Mouse (Mus musculus) limb, embryonic 10.5 days (tissue): Measurements from ENCODE around the gene Psma7. TPM values are rescaled to one million over a fixed set of nuclear protein-coding genes. Genes with fewer than 3 reads are reported as not detected.

Source experiments
- DNase-seq: peaks from one replicate; pipeline ENCODE4 v3.0.0-alpha.2; 2017; ENCODE audit warnings: low spot score
- H3K27ac ChIP-seq: fragments of 300-500 bp; sonication (generic); 2 replicates; pipeline ENCODE4 v1.5.1; 2016; ENCODE audit warnings: mild to moderate bottlenecking
- H3K27me3 ChIP-seq: fragments of 300-500 bp; sonication (generic); 2 replicates; pipeline ENCODE4 v1.6.1; 2016; ENCODE audit warnings: low read depth, mild to moderate bottlenecking; ENCODE audit not compliant: poor library complexity, severe bottlenecking
- H3K36me3 ChIP-seq: fragments of 300-500 bp; sonication (generic); 2 replicates; pipeline ENCODE4 v1.6.1; 2016; ENCODE audit warnings: mild to moderate bottlenecking, moderate library complexity
- H3K4me1 ChIP-seq: fragments of 300-500 bp; sonication (generic); 2 replicates; pipeline ENCODE4 v1.6.1; 2016
- H3K4me3 ChIP-seq: fragments of 300-500 bp; sonication (generic); 2 replicates; pipeline ENCODE4 v1.5.1; 2016; ENCODE audit warnings: mild to moderate bottlenecking, moderate library complexity
- H3K9me3 ChIP-seq: fragments of 300-500 bp; sonication (generic); replicated peaks from 2 replicates; pipeline ENCODE4 v1.6.1; 2016; ENCODE audit warnings: mild to moderate bottlenecking
- WGBS: fragments of 180-500 bp; shearing (Covaris S2); methylation state at CpG from one replicate; pipeline ENCODE4 v1.1.7; 2016; 5-methylcytosine and 5-hydroxymethylcytosine counted together
- polyA plus RNA-seq: library from polyadenylated mRNA; unstranded; fragments of >200 nt; fragmentation: Nextera tagmentation; extraction: Ambion mirVana; gene quantifications from 2 replicates; pipeline ENCODE4 v1.2.1, GENCODE M21; 2016

Psma7 gene
- polyA plus RNA-seq, 1 experiment from 2014 or later = 868 TPM

DNA sequence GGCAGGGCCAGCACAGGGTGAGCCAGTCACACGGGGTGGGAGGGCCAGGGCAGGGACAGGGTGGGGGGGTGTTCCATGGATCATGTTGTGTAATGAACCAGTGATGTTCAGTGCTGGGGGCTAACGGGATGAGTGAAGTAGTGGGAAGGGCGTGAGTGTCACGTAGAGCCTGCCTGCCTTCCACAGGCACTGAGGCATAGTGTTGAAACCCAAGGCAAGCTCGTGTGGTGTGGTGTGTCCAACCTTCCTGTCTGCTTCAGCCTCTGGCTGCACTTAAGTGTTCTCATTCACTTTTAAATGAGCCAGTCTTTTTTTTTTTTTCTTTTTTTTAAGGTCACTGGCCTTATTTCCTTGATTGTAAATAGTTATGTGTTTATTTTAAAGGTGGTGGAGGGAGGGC lies 7.5 kb downstream of the Psma7 start:
- WGBS = 63% methylated on average over 5 of the region's 5 CpGs
- H3K9me3 ChIP-seq = no peaks in the 10 kb centered on the region
- H3K27me3 ChIP-seq = no peaks in the 10 kb centered on the region
- no peak overlapping the region for H3K27ac ChIP-seq
- no peak overlapping the region for H3K4me3 ChIP-seq
- H3K4me1 ChIP-seq = peaks cover 25% of the 10 kb centered on the region
- no peak for DNase-seq
- H3K36me3 ChIP-seq = peaks cover 100% of the 10 kb centered on the region

DNA sequence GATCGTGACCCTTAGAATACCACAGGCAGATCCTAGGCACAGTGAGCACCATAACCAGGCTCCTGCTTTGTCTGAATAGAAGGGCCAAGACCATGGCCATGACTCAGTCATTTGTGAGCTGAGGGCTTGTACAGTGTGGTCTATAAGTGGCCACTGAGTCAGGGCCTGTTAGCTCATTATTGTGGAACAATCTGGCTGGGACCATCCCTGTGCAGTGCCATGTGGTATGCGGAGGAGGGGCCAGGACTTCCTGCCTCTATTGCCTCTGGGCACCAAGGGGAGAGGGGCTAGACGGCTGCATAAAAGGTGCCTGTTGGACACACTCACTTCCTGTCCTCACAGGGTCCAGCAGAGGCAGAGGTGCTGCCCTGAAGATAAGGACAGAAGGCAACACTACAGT lies 8.3 kb downstream of the Psma7 start:
- peaks cover 100% of the 10 kb centered on the region for H3K36me3 ChIP-seq
- H3K27ac ChIP-seq = 0 out of 2 replicates have a peak overlapping the region, but pooled peaks have one; percentile 53
- WGBS = 58% methylated on average over 3 of the region's 3 CpGs

DNA sequence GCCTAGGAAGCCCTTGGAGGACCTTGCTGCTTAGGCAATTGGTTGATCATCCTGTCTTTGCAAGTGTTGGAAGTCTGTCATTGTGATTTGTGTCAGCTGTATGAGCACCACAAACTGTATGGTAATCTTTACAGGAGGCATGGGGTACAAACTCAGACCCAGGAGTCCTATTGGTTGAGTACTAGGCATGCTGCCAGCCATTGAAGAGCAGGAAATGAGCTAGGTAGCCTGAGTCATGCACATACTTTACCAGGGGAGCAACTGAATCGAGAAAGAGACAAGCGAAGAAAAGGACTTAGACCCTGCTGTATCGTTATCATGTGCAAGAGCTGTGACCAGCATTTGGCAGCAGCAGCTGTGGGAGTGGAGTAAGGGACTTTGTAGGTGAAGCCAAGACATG lies 9.3 kb downstream of the Psma7 start:
- no peak for DNase-seq
- Histone ChIP-seq H3K36me3 (peaks cover 100% of the 10 kb centered on the region), H3K4me1 (peaks cover 39% of the 10 kb centered on the region), H3K9me3 (no peaks in the 10 kb centered on the region), H3K27ac (no peak overlapping the region), H3K27me3 (no peaks in the 10 kb centered on the region), H3K4me3 (no peak overlapping the region)
- 94% methylated on average over 3 of the region's 3 CpGs for WGBS

More for the DNA sequence above, 8.3 kb downstream of the Psma7 start:
- H3K9me3 ChIP-seq = no peaks in the 10 kb centered on the region
- no peak overlapping the region for H3K4me3 ChIP-seq
- H3K27me3 ChIP-seq = no peaks in the 10 kb centered on the region
- no peak for DNase-seq
- H3K4me1 ChIP-seq = peaks cover 28% of the 10 kb centered on the region

DNA sequence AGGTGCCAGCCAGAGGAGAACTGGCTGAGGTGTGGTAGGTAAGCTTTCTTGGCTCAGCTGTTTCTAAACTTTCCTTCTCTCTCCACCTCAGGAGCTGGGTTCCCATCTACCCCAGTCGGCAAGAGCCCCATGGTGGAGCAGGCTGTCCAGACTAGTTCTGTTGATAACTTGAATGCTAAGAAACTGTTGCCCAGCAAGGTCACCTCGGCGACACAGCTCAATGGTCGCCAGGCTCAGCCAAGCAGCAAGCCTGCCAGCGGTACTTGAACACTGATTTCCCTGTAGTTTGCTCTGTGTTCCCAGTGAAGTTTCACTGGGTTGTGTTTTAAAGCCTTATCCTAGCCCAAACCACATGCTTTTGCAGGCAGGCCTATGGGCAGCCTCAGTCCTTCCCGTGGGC lies 11.0 kb downstream of the Psma7 start:
- H3K27ac ChIP-seq = no peak overlapping the region
- no peak for DNase-seq
- no peaks in the 10 kb centered on the region for H3K9me3 ChIP-seq
- no peaks in the 10 kb centered on the region for H3K27me3 ChIP-seq
- H3K36me3 ChIP-seq = peaks cover 96% of the 10 kb centered on the region
- 92% methylated on average over 6 of the region's 6 CpGs for WGBS
- no peak overlapping the region for H3K4me3 ChIP-seq
- H3K4me1 ChIP-seq = peaks cover 53% of the 10 kb centered on the region

DNA sequence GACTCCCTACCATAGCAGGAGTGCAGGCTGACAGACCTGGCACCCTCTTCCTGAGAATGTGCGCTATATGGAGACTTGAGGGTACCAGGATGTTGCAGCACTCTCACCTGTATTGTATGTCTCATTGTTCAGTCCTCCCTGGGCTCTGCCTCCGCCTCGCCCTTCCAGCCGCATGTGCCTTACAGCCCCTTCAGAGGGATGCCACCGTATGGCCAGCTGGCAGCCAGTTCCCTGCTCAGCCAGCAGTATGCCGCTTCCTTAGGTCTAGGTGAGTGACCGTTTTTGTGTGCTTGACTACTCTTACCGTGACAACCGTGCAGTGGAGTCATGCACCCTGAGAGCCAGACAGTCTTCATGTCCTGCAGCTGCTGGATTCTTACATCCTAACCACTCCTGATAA lies 14.5 kb downstream of the Psma7 start:
- H3K9me3 ChIP-seq = no peaks in the 10 kb centered on the region
- peak overlapping the region; percentile 98 for H3K4me3 ChIP-seq
- peaks cover 51% of the 10 kb centered on the region for H3K4me1 ChIP-seq
- H3K27me3 ChIP-seq = peaks cover 12% of the 10 kb centered on the region
- no peak for DNase-seq
- H3K27ac ChIP-seq = no peak overlapping the region
- peaks cover 61% of the 10 kb centered on the region for H3K36me3 ChIP-seq
- WGBS = 88% methylated on average over 9 of the region's 9 CpGs

DNA sequence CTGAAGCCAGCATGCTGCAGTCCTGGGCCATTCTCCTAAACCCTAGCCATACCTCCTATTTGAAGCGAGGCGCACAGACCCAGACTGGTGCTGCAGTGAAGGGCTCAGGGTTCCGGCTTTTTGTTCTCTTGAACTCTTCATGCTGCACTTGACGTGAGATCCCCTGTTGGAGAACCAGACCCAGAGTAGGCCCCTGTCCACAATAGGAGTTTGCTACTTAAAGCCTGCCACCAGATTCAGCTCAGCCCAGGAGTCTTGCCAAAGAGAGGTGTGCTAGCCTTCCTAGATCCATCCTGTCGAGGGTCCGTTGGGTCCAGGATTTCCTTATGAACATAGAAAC lies 16.4 kb downstream of the Psma7 start:
- peaks cover 31% of the 10 kb centered on the region for H3K27me3 ChIP-seq
- no peak for DNase-seq
- peaks cover 48% of the 10 kb centered on the region for H3K4me1 ChIP-seq
- WGBS = 16% methylated on average over 6 of the region's 6 CpGs
- peaks cover 42% of the 10 kb centered on the region for H3K36me3 ChIP-seq
- H3K27ac ChIP-seq = peak overlapping the region; percentile 97
- no peaks in the 10 kb centered on the region for H3K9me3 ChIP-seq
- peak overlapping the region; percentile 98 for H3K4me3 ChIP-seq

DNA sequence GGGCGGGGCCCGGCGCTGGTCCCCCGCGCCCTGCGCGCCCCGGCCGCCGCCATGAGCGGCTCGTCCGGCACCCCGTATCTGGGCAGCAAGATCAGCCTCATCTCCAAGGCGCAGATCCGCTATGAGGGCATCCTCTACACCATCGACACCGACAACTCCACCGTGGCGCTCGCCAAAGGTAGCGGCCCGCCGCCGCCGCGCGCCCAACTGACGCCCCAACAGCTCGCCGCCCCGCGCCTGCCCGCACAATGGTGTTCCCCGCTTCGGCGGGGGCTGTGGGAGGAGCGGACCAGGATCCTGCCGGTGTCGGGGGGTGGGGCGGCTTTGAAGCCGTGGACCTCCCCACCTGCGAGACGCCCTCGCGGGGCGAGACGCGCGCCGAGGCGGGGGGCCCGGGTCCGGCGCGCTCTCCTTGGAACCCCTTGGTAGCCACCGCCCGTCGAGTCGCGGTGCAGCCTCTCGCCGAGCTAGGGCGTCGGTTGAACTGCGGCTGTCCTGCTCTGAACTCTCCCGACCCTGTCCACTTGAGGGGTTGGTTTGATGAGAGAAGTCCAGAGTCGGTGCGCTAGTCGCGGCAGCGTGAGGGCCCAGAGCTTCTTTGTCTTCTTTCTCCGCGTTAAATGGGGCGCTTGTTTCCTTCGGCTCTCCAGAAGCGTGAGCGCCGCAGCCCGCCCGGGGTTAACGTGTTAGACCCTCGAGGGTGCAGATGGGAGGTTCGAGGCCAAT lies 16.9 kb downstream of the Psma7 start:
- peaks cover 48% of the 10 kb centered on the region for H3K4me1 ChIP-seq
- H3K36me3 ChIP-seq = peaks cover 37% of the 10 kb centered on the region
- under 1% methylated on average over 84 of the region's 84 CpGs for WGBS
- H3K4me3 ChIP-seq = peak overlapping the region; percentile 98
- H3K9me3 ChIP-seq = no peaks in the 10 kb centered on the region
- peak; percentile 70 for DNase-seq
- peaks cover 36% of the 10 kb centered on the region for H3K27me3 ChIP-seq
- H3K27ac ChIP-seq = peak overlapping the region; percentile 97

DNA sequence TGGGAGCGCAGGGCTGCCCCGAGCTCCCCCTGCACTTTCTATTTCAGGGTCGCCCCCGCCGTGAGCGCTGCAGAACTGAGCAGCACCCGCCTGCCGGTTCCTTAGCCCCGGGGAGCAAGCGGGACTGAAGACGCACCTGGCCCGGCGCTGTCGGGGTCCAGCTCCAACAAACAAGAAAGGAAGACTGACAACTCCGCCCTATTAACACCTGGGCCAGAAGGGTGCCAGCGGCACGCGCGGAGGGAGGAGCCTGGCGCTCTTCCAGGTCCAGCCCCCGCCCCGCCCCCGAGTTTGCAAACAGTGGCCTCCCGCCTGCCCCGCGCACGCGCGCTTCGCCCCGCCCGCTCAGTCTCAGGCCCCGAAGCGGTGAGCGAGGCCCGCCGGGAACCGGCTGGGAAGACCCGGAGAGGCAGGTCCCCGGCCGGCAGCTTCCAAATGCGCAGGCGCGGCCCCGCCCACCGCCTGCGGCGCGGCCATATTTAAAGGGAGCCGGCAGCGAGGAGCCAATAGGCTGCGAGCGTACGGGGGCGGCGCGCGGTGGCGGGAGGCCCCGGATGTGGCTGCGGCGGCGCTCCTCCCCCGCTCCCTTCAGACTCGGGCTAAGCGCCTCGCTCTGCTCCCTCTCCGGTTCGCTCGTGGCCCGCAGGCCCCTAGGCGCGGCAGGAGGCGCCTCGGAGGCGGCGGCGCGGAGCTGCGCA lies 17.7 kb downstream of the Psma7 start, which contains the start of gene Lsm14b:
TSS of gene Lsm14b (plus strand) at position 587 of the 698 bp plus-strand sequence.
- Histone ChIP-seq H3K4me3 (peak within 1 kb of the TSS; percentile 98), H3K27me3 (peaks cover 44% of the 10 kb centered on the region), H3K4me1 (peaks cover 48% of the 10 kb centered on the region), H3K9me3 (no peaks in the 10 kb centered on the region), H3K36me3 (peaks cover 29% of the 10 kb centered on the region), H3K27ac (peak within 1 kb of the TSS; percentile 97)
- peak; percentile 100 for DNase-seq
- WGBS = under 1% methylated on average over 64 of the region's 80 CpGs

DNA sequence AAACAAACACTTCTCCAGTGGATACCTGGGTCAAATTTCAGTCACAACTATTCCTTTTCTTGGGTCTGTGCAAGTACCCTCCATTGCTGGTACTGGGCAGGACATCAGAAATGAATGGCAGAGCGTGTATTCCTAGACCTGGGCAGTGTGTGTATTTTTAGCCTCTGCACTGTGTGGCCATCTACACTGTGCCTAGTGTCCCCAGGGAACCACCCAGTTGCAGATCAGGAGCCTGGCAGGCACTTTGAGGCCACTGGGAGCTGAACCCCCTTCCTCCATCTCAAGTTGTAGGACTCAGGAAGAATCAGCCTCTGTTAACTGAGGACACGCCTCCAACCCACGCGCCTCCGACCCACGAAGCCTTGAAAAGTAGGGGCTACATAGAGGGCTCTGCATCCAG lies 19.5 kb downstream of the Psma7 start:
- DNase-seq = no peak
- Histone ChIP-seq H3K9me3 (no peaks in the 10 kb centered on the region), H3K36me3 (peaks cover 11% of the 10 kb centered on the region), H3K27me3 (peaks cover 56% of the 10 kb centered on the region), H3K4me3 (no peak overlapping the region), H3K27ac (no peak overlapping the region), H3K4me1 (peaks cover 33% of the 10 kb centered on the region)
- WGBS = 59% methylated on average over 6 of the region's 6 CpGs

DNA sequence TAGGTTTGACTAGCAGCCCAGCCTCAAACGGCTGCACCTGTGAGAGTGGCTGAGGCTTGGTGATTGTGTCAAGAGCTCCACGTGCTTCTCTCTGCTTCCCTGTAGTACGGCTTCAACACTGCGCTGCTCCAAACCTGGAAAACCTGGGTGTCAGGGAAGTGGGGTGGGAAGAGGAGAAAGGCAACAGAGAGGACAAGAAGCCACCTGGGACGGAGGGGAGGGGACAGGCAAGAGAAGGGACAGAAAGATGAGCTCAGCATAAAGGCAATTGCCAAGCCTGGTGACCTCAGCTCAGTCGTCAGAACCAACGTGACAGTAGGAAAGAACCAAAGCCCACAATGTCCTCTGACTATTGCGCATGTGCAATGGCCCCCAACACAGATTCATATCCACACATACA lies 21.3 kb downstream of the Psma7 start:
- no peaks in the 10 kb centered on the region for H3K9me3 ChIP-seq
- H3K4me1 ChIP-seq = peaks cover 22% of the 10 kb centered on the region
- peaks cover 57% of the 10 kb centered on the region for H3K27me3 ChIP-seq
- 83% methylated on average over 8 of the region's 8 CpGs for WGBS
- no peak overlapping the region for H3K4me3 ChIP-seq
- H3K27ac ChIP-seq = no peak overlapping the region
- H3K36me3 ChIP-seq = no peaks in the 10 kb centered on the region
- DNase-seq = no peak

DNA sequence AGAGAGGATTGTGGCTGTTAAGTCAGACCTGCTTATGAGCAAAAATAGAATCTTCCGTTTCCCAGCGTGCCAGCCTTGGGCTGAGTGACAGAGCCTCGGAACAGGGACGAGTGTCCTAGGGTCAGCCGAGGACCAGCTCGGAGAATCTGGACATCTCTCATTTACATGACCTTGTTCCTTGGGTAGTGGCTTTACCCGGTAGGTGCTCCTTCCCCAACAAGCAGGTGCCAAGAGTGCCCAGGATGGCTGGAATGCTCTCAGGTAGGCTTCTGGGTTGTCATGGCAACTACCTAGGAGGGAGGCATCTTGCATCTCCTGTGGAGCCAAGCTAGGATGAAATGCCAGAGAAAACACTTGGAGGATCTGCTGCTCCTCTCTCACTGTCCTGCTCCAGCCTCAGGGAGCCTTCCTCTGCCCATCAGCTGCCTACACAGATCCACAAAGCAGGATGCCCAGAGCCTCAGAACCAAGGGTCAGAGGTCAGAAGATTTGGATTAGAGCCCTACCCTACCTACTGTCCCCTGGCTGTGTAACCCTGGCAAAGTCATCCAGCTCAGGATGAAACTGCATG lies 22.1 kb downstream of the Psma7 start:
- Histone ChIP-seq H3K27me3 (peaks cover 57% of the 10 kb centered on the region), H3K4me1 (peaks cover 21% of the 10 kb centered on the region), H3K4me3 (no peak overlapping the region), H3K9me3 (no peaks in the 10 kb centered on the region), H3K27ac (no peak overlapping the region), H3K36me3 (no peaks in the 10 kb centered on the region)
- no peak for DNase-seq
- WGBS = 86% methylated on average over 7 of the region's 7 CpGs

DNA sequence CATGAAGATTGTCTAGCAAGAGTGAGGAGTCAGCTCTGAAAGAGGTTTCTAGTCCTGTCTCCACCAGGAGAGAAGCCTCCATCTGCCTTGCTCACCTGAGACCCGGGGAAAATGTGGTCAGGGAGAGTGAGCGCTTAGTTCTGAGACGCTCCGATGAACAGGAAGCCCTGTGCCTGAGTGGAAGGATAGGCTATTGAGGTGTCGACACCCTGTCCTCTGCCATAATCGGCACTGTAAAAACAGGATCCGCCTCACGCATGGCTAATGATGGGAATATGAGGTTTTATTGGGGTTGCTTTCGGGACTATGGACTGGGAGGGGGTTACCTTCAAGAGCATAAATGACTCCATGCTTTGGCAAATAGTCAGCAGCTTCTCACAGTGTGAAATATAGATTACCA lies 23.7 kb downstream of the Psma7 start:
- H3K4me3 ChIP-seq = no peak overlapping the region
- no peaks in the 10 kb centered on the region for H3K9me3 ChIP-seq
- H3K36me3 ChIP-seq = no peaks in the 10 kb centered on the region
- H3K27ac ChIP-seq = no peak overlapping the region
- H3K4me1 ChIP-seq = peaks cover 17% of the 10 kb centered on the region
- H3K27me3 ChIP-seq = peaks cover 53% of the 10 kb centered on the region
- WGBS = 83% methylated on average over 9 of the region's 9 CpGs
- DNase-seq = no peak

DNA sequence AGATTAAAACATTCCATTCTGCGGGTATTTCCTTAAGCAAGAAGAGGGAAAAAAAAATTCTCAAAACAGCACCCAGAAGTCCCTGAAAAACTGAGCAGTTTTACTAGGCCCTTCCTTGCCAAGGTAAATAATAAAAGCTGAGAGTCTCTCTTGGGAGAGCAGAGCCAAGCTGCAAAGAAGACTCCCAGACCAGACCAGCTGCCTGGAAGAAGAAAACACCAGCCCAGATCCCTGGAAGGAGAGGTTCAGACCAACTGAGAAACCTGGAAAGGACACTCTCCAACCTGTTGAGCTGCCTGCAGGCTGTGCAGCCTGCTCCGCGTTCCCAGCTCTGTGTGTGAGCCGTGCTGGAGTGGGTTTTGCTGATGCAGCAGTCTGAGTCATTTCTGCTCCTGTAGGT lies 24.6 kb downstream of the Psma7 start:
- Histone ChIP-seq H3K36me3 (no peaks in the 10 kb centered on the region), H3K9me3 (no peaks in the 10 kb centered on the region), H3K27me3 (peaks cover 43% of the 10 kb centered on the region), H3K4me1 (peaks cover 15% of the 10 kb centered on the region), H3K27ac (no peak overlapping the region), H3K4me3 (no peak overlapping the region)
- DNase-seq = no peak
- 87% methylated on average over 4 of the region's 4 CpGs for WGBS
